Mouse (Mus musculus): Measurements from ENCODE around the gene Tuba3b.

DNA sequence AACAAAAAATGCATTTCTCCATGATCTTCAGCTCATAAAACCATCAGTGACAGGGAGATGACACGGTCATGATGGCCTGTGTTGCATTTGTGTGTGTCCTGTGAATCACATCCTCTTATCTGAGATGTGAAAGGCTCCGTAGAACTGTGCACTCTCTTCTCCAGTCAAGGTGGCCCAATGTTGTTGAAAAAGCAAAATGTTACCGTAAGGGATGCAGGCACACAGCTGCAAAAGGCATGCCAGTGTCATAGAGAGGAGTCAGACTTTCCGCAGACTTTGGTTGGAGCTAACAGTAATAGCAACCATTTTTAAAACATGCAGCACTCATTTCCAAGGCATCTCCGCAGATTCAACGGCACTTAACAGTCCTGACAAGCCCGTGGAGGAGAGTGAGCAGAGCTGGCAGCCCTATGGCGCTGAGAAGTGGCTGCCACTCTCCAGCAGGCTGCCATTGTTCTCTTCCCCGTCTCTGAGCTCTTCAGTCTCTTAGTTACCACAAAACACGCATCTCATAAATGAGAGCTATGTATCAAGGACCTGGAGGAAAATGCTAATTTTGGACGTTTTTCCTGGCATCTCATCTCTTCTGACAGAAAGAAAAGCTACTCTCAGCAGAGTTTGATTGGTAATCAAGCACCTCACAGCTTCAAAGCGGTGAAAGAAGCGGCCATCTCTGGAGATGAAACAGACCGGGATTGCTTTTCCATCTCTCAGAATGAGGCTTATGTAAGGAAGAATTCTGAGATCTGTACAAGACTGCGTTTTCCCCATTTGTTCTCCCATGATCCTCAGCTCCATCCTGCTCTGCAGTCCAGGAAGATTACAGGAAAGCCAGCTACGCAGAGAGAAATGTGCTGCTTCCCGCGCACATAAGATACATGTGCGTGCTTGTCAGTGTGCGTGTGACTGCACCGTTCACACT, 30.2 kb upstream of the Tuba3b start:
- TF ChIP-seq CTCF (IDR thresholded peaks at IDR 0.05; ENCODE audit: borderline replicate concordance, insufficient read depth, low read depth, low read length) (no peak), POLR2A (IDR thresholded peaks at IDR 0.05; ENCODE audit: borderline replicate concordance, insufficient read depth, low read length) (no peak)
